Mouse (Mus musculus) megakaryocyte, embryonic 14.5 days (primary cell): ENCODE measurements at regions not wholly inside any gene's neighbourhood (a gene's known extent, or its start where the extent isn't known, plus 50 kb on each side); places are given as distances from the start of the nearest gene placed in this dataset.

Experiments used
- FLI1 ChIP-seq: IDR thresholded peaks from 2 replicates; pipeline ENCODE4 v1.6.1; 2012; ENCODE audit warnings: low read length, inconsistent platforms, mixed read lengths
- GATA1 ChIP-seq: IDR thresholded peaks from 3 replicates; pipeline ENCODE4 v1.6.1; 2012; ENCODE audit warnings: mixed read lengths, low read length, inconsistent platforms, borderline replicate concordance

DNA sequence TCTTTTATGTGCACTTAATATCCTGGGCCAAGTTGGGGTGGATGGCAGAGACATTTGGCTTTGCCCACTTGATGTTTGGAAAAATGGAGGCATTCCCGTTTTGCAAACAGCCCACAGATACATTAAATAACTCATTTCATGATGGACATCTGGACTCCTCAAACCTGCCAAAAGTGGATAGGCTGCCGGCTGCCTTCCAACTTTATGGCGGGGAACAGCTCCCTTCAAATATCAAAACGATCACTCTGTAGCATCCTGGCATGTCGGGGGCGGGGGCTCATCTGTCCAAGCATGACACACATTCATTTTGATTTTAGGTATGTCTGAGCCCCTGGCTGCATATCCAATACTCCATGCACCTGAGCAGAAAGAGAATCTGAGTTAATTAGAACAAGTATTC is 493.3 kb downstream of the Tmem114 start:
- no peak for TF ChIP-seq GATA1
- TF ChIP-seq FLI1, result no peak
